Mouse (Mus musculus) testis, postnatal 10 days (tissue): Measurements from ENCODE around the gene Sap30.
"Not testable (repeated sequence)": the region's sequence is repeated elsewhere in the genome, so short reads cannot be mapped to it uniquely, and the experiment has no call there.

Experiments used
- DNase-seq: peaks from one replicate; pipeline ENCODE4 v3.0.0; 2021; ENCODE audit warnings: low spot score

The Sap30 gene

DNA sequence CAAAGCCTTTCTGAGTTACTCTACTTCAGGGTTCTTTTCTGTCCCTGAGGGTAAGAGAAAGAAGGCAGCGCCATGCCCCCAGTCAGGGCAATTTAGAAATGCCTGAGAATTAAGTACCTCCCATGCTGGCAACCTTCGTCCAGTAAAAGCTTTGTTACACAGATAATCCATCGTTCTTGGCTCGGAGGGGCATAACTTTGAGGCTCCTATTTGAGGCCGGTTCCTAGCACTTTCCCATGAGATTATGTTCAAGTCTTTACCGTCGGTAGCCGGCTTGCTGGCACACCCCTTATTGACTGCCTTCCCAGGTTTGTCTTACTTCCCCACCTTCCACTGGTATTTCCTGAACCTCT, 10.8 kb upstream of the Sap30 start:
- no peak for DNase-seq

DNA sequence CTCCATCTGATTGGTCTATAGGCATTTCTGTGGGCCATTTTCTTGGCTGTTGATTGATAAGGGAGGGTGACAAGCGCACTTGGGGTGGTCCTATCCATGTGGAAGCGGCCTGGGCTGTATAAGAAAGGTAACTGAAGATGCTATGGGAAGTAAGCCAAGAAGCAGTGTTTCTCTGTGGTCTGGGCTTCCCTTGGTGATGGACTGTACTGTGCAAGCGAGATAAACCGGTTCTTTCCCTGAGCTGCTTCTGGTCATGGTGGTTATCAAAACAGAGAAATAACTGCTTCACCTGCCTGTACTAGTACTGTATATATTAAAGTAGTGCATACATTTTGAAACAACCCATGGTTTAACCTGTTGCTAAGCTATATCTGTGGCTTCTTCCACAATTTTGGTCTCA, 4.2 kb upstream of the Sap30 start:
- DNase-seq, result no peak

DNA sequence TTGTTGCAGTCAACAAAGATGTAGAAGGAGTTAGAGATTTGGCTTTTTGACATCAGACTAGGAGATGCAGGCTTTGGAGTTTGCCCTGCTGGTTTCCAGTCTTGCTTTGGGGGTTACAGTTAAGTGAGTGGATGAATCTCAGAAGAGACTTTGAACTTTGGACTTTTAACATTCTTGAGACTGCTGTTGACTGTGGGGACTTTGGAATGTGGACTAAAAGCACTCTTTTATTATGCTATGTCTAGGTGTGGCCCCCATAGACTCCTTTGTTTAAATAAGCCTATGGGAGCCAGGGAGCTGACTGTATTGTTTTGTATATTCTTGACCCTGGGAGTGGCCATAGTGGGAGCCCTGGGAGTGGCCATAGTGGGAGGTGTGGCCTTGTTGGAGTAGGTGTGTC, 2.2 kb upstream of the Sap30 start:
- no peak for DNase-seq

GRCm38 (mm10) chr8:57489366-57489765, 1.7 kb upstream of the Sap30 start:
- DNase-seq, result no peak

DNA sequence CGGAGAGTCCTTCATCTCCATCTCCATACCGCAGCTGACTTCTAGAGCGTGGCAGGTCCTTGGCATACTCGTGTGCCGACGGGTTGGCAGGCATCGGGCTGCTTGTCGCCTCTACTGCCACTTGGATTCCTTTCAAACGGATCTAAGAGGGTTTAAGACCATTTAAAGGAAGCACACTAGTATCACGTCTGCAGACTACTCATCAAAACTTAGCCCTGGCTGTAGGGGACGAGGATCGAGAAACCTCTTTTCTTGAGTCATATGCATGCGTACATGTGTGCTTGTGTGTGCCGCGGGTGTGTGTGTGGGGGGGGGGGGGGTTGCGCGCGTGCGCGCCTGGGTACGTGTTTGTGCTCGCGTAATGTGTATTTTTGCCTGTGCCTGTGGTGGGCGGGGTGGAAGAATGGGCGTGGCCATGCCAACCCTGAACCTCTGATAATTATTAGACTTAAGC, 679 bp upstream of the Sap30 start:
- DNase-seq, result peak; percentile 58

DNA sequence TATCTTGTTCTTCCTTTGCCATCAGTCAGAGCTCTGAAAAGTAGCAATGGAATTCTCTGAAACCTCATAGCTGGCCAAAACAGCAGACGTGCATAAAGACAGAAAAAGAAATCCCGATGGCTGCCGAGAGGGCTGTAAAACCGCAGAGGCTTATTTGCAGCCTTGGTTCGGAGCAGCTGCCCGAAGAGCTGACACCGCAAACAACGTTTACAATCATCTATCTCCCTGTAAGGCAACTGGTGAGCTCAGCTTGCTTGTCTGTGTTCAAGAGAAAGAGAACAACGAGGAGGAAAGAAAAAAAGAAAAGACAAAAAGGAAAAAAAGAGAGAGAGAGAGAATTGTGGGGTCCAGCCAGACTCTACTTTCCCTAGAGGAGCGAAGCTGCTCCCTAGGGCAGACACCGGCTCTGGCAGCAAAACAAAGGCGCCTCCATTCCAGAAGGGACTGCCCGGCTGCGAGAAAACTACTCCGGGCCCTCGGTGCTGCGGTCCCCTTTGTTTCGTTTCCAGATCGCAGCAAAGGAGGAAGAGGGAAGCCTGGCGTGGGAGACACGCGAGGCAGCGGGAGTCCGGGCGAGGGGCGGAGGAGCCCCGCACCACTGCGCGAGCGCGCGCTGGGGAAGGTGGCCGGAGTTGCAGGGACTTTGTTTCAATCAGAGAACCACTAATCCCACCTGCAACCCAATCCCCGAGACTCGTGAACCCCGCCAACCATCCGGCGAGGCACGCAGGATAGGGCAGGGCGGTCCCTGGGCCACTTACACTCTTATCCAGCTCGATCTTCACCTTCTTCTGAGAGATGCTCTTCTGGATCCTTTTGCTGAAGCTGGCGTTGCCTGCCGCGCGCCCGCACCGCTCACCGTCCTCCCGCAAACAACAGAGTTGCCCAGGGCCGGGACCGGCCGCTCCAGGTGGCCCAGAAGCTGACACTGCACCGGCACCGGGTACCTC, 894 bp downstream of the Sap30 start:
- peak; percentile 54 for DNase-seq

GRCm38 (mm10) chr8:57480606-57481005, 7.1 kb downstream of the Sap30 start:
- DNase-seq, result no peak

GRCm38 (mm10) chr8:57479700-57480099, 8.0 kb downstream of the Sap30 start:
- no peak for DNase-seq

DNA sequence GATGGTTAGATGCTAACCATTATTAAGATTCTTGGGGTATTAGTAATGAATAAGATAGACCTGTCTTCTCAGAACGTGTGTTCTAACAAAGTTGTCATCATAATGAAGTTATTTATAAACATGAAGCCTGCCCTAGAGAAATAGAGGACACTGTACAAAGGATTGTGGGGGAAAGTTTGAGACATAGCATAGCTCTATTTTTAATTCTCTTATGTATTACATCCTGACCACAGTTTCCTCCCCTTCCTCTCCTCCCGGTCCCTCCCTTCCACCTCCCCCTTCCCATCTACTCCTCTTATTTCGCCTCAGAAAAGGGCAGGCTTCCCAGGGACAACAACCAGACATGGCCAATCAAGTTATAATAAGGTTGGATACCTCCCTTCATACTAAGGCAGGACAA, 9.3 kb downstream of the Sap30 start:
- DNase-seq, result no peak

DNA sequence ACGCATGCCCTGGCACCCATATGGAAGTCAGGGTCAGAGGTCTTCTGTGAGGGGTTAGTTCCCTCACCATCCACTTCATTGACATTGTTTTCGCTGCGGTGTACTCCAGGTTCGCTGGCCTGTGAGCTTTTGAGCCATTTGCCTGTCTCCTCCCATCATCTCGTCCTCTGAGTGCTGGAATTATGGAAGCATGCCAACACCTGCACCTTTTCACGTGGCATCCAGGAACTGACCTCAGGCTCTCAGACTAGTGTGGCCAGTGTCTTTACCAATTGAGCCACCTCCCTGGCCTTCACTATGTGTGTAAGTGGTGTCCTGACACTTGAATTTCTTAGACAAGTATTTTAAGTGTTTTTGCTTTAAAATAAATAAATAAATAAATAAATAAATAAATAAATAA, 13.9 kb downstream of the Sap30 start:
- DNase-seq, result no peak

DNA sequence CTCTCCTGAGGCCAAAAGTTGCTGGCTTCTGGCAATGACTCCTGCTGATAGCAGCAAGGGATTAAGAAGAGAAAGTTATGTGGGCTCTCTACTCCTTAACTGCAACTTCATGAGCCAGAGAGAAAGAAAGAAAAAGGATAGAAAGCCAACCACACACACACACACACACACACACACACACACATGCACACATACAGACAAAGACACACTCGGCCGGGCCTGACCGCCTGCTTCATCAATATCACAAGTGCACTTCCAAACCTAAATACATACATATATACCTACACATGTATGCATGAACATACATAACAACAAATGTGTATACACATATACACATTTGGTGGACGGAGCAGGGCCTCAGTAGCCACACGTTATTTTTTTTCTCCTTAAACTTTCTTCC, 16.8 kb downstream of the Sap30 start:
- DNase-seq, result no peak

DNA sequence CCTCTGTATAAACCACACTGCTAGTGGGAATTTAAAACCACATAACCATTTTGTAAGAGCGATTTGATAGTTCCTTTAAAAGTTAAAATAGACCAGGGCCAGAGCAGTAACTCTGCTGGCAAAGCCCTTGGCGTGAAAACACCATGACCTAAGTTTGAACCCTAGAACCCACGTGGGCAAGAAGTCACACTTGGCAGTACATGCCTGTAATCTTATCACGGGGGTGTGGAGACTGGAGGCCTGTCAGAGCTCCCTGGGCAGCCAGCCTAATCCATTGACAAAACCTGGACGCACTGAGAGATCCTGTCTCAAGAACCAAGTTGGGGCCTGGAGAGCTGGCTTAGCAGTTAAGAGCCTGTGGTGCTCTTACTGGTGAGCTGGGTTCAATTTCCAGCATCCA, 19.0 kb downstream of the Sap30 start:
- peak; percentile 61 for DNase-seq

GRCm38 (mm10) chr8:57463757-57464156, 23.9 kb downstream of the Sap30 start:
- DNase-seq, result no peak

DNA sequence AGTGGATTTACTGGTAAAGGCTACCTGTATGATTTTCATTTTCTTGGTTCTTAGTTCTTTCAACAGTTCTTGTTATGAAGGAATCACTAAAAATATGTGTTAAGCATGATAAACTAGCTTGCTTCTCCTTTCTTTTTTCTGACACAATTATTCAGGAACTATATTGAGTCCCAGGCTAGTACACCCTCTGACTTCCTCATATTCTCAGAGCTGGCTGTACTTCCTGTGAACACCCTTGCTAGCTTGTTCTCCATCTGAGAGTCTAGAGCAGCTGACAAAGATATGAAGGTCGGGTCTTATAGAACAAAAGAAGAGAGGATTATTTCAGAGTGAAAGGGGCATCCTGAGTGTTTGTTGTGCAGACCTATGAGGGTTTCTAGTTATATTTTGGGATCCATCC, 24.8 kb downstream of the Sap30 start:
- DNase-seq, result no peak

DNA sequence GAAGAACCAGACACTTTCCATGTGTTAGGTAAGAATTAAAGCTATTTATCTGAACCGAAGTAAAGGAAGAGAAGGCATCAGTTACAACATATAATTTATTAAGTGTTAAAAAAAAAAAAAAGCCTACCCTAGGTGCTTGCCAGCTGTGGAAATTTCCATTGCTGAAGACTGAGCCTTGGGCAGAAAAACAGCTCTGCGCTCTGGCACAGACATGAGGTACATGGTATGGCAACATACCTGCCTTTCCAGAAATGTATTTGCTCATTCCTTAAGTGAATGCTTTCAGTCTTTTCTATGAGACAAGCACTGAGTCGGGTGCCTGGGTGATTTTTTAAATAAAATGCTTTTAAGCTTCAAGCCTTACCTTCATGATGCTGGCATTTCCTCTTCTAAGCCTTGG, 29.7 kb downstream of the Sap30 start:
- no peak for DNase-seq

DNA sequence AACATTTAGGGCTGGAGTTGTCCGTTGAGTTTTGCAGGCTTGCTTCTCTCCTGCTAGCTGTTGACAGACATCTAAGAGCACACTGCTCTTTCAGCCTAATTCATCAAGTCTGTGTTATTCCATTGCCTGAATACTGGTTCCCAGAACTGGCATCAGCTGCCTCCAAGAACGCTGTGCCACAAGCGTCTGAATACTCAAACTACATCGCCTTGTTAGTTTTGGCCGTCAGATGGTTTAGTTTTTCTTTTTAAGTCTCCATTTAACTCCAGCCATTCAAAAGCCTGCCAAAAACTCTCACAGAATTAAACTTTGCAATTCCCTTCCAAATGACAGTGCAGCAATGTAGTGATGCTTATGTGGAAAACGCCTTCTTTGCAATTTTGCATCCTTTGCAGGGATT, 30.5 kb downstream of the Sap30 start:
- DNase-seq, result no peak

DNA sequence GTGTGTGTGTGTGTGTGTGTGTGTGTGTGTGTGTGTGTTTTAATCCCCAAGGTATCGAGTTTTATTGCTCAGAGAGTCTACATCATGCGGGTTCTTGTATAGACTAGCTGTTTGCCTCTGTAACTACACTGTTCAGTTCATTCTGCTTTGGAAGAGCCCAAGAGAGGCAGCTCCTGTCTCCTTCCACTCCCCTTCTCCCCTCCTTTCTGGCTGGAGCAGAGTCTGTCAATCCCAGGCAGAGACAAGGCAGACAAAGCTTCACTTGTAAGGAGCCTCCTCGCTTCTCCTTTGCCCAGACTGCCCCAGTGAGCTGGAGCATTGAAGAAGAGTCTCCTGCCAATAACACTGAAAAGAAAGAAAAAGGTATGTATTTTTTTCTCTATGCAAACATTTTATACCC, 31.9 kb downstream of the Sap30 start, which contains the start of gene Scrg1:
Gene Scrg1 (plus strand): TSS at position 159 of the 400 bp plus-strand sequence.
- no peak for DNase-seq

- DNase-seq, result no peak
Observed at GRCm38 (mm10) chr8:57453361-57453760, 34.3 kb downstream of the Sap30 start.

DNA sequence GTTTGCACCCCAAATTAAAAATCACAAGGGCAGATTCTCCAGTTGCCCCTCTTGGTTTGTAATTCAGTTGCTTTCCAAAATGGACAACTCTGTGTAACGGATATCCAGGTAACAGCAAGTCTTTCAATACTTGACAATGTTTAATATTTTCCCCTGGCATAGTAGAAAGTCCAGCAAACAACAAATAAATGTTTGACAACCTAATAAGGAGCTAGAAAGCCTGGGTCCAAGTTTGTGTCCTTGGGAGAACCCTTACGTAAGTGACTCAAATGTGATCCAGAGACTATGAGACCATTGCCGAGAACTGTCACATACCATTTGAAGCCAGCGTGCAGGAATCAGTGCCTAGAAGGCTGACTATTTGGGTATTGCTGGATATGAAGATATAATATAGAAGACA, 35.8 kb downstream of the Sap30 start:
- DNase-seq, result no peak

GRCm38 (mm10) chr8:57450726-57451125, 36.9 kb downstream of the Sap30 start:
- no peak for DNase-seq

- not testable (repeated sequence) for DNase-seq
Observed at GRCm38 (mm10) chr8:57445901-57446300, 41.8 kb downstream of the Sap30 start.

GRCm38 (mm10) chr8:57443289-57443688, 44.4 kb downstream of the Sap30 start:
- DNase-seq, result no peak

- DNase-seq, result no peak
Observed at GRCm38 (mm10) chr8:57441556-57441955, 46.1 kb downstream of the Sap30 start.

GRCm38 (mm10) chr8:57441131-57441530, 46.5 kb downstream of the Sap30 start:
- no peak for DNase-seq
